Mouse (Mus musculus) bone marrow macrophage, adult 2 months (primary cell): ENCODE data around the gene Tenm4.

Source experiments
- CTCF ChIP-seq: IDR thresholded peaks from 2 replicates; pipeline ENCODE4 v1.5.1; 2012; ENCODE audit warnings: low read depth, mild to moderate bottlenecking, low read length, moderate library complexity
- POLR2A ChIP-seq: IDR thresholded peaks from 2 replicates; pipeline ENCODE4 v1.6.1; 2012; ENCODE audit warnings: mild to moderate bottlenecking, low read depth, low read length, borderline replicate concordance

DNA sequence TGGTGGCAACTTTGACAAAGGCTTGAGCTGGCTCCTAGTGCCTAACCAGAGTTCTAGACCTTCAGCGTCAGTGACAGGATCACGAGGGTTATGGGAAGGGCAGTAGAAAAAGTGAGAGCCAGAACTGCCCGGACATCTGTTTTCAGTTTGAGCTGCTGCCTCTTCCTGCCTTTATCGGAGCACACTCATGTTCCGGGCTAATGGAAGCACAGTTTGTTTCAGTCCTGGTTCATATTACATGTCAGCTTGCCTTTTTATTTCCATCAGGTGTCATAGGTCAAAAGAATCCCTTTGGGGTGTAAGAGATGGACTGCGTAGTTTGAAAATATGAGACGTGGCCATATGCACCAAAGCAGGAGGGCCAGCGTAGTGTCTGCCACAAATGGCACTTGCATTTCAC, 578.7 kb downstream of the Tenm4 start:
- TF ChIP-seq POLR2A (no peak), CTCF (no peak)
